Mouse (Mus musculus) left cerebral cortex, postnatal 4 days (tissue): ENCODE measurements at regions not wholly inside any gene's neighbourhood (a gene's known extent, or its start where the extent isn't known, plus 50 kb on each side); places are given as distances from the start of the nearest gene placed in this dataset.

Experiments used
- DNase-seq: peaks from one replicate; pipeline ENCODE4 v3.0.0-alpha.2; 2022
- intact Hi-C: fragments of 180-260 bp; cut with DNase I; formaldehyde crosslinking; loops from one replicate; pipeline ENCODE4 v1.15.1; 2025

DNA sequence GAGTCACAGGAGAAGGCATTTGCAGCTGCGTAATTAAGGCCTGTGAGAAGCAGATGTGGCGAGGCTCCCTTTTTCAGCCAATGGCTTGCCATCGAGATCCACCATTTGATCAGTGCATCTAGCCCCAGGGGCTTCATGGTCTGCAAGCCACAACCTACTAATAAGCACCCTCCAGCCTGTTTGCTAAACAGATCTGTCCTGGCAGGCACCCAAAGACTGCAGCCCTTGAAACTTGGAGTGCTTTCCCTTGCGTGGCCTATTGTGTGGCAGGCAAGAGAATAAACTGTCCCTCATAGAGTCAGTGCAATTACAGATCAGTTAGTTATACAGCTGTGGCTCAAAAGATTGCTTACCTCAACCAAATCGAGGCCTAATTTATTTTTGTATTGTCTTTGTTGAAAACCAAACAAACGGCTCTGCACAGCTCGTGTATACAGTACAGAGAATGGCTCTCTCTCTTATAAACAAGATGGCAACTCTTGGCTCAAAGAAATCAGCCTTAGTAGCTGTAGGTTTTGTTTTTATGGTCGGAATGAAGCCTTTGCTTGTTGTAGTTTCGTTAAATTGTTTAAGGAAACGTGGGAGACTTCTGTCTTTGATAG lies 195.9 kb upstream of the Satb2 start:
- peak; percentile 55 for DNase-seq
- intact Hi-C loops: no loop called here

DNA sequence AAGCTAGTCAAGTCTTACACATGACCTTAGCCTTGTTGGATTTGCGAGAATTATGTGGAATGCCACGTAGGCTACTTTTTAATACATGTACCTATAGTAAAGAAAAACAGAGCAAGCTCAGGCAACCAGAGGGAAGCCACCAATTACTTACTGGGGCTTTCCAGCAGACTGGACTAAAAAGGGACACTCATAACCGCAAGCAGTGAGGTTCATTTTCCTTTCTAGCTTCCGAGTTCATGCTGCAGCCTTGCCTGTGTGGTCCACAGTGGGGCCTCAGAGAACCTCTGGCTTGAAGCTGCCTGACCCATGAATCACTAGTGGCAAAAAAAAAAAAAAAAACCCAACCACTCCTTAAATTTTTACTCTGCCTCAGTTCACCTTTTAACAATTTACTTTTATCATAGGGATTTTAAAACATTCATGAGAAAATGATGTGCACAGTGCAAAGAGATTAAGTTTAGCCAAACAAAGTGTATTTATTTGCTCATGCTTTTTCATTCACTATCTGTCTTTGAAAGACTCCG lies 188.6 kb upstream of the 1700066M21Rik start:
- no peak for DNase-seq
- intact Hi-C loops: no loop called here

DNA sequence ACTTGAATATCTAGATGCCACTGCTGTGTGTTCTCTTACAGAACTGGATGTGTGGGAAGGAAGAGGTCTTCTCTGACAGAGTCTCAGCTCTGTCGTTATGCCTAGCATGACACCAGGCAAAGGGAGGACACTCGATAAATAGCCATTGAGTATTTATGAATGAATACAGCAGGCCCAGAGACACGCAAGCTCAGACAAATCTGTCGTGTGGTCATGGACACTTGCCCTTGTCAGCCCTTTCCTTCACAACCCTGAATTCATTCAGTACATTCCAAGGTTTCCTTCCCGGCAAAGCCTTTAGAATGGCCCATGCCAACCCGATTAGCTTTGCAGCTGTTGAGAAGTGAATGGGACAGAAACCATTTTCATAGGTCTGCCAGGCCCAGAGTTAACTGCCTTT lies 176.1 kb upstream of the 1700066M21Rik start:
- intact Hi-C loops: loop anchor here (5.0 kb wide), 1 partner anchor 1244 kb away; no protein-coding TSS in a partner anchor
- DNase-seq: no peak

DNA sequence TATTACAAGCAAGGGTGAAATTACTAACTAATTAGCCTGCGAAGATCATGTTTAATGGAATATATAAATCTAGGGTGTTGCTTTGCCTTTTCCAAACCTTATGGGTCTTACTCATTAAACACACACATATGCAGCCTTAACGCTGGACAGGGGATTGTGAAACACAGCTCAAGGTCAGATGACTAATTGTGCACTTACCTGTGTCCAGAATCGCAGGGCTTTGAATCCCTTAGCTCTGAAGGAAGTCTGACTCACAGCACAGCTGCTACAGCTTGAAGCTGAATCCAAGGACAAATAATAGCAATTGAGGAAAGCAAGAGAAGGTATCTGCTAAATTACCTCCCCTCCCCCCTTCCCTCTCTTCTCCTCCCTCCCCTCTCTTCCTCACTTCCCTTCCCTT lies 173.1 kb upstream of the 1700066M21Rik start:
- intact Hi-C loops: loop anchor here (2.0 to 5.0 kb wide), 2 partner anchors 224 to 1247 kb away; no protein-coding TSS in a partner anchor
- no peak for DNase-seq

DNA sequence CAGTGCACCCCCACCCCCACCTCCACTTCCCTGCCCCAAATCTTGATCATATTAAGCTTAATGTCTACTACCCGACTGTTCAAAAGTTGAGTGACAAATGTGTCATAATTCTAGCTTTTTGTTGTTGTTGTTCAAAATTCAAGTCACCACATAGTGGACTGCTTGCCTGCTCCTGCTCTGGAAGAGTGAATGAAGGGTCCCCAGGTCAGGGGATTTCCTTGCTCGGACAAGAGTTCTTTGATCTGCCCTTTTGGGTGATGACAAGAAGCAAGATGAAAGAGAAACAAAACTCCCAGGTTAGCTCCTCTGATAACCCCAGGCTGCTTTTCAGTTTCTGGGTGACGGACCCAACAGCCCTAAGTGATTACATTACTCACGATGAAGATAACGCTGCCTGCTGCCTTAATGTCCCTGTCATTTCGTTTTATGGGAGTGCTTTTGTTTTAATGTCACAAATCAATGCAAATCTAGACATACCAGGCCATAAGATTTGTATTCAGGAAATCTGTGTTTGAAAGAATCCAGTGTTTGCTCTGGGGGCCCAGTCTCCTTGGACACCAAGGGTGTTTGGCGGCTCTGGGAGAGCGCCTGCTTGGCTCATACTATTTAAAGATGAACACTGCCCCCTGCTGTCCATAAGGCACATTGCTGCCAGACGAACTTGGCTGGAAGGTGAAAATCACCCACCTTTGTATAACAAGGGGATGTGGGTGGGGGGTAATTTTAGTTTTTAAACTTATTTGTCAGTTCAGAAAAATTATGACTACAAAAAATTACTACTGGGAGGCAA lies 172.0 kb upstream of the 1700066M21Rik start:
- intact Hi-C loops: loop anchor here (2.0 to 5.0 kb wide), 2 partner anchors 132 to 225 kb away; no protein-coding TSS in a partner anchor
- DNase-seq: peak; percentile 76

DNA sequence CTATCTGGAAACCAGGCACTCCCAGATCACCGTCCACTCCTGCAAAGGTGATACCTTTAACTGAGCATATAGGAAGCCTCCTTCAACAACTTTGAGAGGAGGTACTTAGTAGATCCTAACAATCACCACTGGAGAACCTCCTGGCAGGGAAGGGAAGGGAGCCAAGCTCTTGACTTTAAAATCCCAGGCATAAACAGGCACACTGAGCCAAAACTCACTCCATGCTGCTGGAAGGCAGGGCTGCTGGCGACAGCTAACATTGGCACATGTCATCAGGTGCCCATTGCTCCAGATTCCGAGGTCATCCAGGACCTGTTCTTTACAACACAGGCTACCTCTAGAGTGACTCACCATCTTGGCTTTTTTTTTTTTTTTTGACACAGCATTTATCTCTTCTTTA lies 170.9 kb upstream of the 1700066M21Rik start:
- DNase-seq: no peak
- intact Hi-C loops: loop anchor here (2.0 to 5.0 kb wide), 2 partner anchors 131 to 1318 kb away; no protein-coding TSS in a partner anchor

DNA sequence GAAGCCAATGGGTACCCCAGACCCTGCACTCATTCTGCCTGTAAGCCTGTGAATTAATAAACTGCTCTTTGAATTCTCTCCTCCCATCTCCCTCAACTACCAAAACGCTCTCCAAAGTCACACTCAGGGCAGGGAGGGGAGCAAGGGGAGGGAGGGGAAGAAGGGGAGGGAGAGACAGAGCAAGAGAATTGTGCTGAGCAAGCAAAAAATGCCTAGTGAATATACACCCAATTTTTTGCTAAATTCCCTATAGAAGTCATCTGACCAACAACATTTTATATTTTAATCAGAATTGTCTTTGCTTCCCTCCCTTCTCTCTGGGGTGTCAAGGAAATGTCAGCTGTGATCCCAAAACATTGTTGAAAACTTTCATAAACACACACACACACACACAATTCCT lies 170.5 kb upstream of the 1700066M21Rik start:
- intact Hi-C loops: loop anchor here (2.0 to 5.0 kb wide), 2 partner anchors 130 to 1318 kb away; no protein-coding TSS in a partner anchor
- no peak for DNase-seq

DNA sequence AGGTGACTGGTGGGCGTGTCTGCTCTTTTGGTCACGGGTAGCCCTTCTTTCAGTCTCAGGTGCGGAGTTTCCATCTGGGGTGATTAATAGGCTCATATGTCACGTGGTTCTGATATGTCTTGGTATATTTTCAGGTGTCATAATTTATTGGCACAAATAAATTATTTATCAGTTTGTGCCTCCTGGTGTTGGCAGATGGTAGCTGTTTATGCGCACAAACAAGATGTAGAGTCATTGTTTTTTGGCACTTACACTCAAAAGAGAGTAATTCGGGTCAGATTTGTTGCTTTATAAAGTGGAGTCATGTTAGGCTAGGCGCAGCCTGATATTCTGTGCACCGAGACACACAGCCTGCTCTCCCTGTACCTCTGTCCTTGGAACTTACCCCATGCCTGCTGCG lies 169.0 kb upstream of the 1700066M21Rik start:
- no peak for DNase-seq
- intact Hi-C loops: loop anchor here (5.0 kb wide), 1 partner anchor 129 kb away; no protein-coding TSS in a partner anchor

DNA sequence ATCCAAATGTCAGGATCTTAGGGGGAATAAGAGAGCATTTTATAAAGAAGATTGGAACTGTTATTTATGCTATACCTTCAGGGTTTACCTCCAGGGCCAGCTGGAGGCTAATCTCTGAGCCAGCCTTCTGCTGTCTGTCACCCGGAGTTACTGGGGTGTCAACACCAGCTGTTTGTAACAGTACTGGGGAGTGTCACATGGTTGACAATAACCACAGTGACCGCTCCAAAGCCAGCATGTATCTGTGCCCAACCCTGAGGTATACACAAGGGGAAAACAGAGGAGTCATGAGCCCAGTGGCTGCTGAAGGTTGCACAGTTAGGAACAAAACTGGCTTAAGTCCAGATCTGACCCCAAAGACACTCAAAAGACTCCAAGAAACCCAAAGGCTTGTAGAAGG lies 168.1 kb upstream of the 1700066M21Rik start:
- intact Hi-C loops: loop anchor here (5.0 kb wide), 1 partner anchor 128 kb away; no protein-coding TSS in a partner anchor
- DNase-seq: no peak

DNA sequence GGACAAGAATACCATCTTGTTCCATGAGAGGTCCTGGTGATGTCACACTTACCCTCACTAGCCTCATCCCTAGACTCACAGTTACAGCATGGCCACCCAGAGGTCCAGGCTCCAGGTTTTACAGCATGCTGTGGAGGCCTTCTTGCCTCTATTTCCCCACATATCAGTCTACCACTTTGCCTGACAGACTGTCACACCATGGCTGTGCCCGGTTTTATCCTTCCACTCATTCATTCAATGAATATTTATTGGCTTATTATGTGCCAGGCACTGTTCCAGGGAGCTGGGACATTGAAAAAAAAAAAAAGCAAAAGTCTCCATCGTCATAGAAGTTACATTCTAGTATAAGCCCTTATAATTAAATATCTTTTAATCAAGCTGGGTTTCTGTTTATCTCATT lies 166.4 kb upstream of the 1700066M21Rik start:
- intact Hi-C loops: loop anchor here (5.0 kb wide), 1 partner anchor 56 kb away; no protein-coding TSS in a partner anchor
- no peak for DNase-seq

DNA sequence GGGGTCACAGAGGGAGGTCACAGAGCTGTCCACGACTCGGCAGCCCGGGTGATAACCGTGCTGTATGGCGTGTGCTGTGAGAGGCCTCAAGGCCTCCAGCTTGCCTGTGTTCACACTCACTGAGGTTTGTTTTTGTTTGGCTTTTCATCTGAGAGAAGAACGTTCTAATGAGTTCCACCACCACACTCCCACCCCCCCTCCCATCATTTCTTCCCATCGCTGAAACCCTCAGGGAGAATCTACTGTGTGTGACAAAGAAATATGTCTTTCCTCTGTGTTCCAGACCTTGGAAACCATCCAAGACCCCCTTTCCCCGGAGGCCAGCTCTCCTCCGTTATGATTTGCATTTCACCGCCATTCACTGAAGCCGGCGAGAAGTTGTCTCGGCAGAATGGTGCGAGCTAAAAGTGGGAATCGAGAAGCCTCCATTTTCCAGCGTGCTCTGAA lies 164.0 kb upstream of the 1700066M21Rik start:
- intact Hi-C loops: loop anchor here (5.0 kb wide), 1 partner anchor 54 kb away; no protein-coding TSS in a partner anchor
- peak; percentile 61 for DNase-seq

DNA sequence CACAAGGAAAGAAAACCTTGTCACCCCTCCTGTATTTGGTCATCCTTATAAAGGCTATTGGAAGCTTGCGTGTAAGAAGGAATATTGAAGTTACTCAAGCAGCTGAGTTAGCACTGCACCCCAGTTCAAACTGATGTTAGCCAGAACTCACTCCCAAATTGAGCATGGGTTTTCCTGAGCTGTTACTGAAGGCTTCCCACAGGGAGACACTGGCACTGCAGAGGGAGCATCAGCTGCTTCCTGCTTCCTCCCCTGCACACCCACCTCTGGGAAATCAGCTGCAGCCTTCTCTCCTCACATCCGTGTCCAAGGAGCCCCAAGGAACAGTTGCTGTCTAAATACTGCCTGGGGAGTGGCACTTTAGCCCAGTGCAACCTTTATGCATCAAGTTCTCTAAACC lies 163.2 kb upstream of the 1700066M21Rik start:
- intact Hi-C loops: loop anchor here (5.0 kb wide), 1 partner anchor 53 kb away; no protein-coding TSS in a partner anchor
- peak; percentile 20 for DNase-seq

DNA sequence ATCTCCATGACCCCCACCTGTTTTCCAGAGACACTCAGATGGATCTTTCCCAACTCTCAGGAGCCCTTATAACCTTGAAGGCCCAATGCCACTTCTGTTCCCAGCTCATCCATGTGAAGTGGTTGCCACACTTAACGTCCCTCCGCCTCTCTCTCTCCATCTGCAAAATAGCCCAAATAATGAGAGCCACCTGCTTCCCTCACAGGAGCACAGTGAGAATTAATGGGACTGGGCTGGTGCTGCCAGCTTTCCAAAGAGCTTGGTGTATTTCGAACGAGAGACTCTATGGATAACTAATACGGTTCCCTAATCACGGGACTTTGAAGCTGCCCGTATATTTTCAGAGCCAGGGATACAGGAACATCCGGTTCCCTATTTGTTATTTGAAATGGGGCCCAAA lies 159.8 kb upstream of the 1700066M21Rik start:
- no peak for DNase-seq
- intact Hi-C loops: loop anchor here (5.0 kb wide), 1 partner anchor 105 kb away; no protein-coding TSS in a partner anchor

DNA sequence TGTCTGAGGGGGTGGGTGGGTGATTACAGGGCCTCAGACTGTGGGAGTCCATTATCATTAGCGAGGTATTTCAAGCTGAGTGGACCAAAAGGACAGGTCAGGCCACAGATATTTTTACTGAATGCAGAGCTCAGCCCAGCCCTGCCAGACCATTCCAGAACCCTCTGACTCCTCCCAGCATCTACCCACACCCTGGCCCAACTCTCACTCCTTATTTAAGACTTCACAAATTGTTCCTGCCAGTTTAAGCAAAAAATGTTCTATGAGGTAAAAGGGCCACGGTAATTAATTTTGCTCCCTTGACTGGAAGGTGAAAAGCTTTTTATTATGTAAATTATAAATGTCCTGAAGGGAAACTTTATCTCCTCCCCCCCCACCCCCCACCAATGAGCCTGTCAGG lies 159.3 kb upstream of the 1700066M21Rik start:
- intact Hi-C loops: loop anchor here (5.0 kb wide), 1 partner anchor 104 kb away; no protein-coding TSS in a partner anchor

DNA sequence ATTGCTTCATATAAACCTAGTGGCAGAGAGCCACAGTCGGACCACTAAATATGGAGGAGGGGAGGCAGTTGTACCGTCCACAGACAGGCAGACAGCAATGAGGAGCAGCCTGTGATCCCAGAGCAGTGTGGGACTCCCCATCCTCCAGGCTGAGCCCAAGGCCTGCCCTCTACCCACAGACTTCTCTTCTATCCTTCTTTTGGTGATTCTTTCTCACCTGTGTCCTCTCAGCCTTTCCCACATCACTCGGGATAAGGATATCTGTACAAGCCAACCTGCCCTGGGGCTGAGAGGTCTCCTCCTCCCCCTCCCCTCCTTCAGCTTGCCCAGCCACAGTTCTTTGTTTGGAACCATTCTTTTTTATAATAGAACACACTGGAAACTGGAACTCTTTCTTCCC lies 158.8 kb upstream of the 1700066M21Rik start:
- intact Hi-C loops: loop anchor here (5.0 kb wide), 1 partner anchor 104 kb away; no protein-coding TSS in a partner anchor
- no peak for DNase-seq

More for the DNA sequence above, 159.3 kb upstream of the 1700066M21Rik start:
- no peak for DNase-seq

DNA sequence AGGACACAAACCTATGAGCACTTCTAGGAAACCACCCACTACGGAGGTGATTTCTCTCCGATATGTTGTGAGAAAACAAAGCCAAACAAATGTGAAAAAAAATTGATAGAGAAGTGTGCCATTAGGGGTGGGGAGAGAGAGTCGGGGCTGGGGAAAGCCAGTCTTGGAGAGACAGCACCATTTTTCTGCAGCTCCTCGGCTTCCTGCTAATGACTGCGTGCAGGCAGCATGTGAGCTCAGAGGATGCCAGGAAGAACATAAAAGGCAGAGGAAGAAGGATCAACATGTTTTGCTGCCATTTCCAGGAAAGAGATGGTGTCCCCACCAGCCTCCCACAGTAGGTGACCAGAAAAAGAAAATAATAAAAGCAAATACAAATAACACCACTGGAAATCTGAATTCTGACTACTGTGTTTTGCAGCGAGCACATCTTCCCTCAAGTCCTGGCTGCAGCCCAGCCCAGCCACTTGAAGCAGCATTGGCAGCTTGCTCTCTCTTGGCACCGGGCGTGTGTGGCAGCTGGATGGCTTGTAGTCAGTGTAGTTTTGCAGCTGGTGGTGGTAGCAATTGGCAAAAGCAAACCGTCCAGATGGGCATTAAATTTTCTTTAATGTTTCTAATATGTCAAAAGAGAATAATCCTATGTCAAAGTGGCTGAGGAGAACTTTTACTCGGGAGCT lies 152.9 kb upstream of the 1700066M21Rik start:
- intact Hi-C loops: no loop called here
- peak; percentile 95 for DNase-seq

DNA sequence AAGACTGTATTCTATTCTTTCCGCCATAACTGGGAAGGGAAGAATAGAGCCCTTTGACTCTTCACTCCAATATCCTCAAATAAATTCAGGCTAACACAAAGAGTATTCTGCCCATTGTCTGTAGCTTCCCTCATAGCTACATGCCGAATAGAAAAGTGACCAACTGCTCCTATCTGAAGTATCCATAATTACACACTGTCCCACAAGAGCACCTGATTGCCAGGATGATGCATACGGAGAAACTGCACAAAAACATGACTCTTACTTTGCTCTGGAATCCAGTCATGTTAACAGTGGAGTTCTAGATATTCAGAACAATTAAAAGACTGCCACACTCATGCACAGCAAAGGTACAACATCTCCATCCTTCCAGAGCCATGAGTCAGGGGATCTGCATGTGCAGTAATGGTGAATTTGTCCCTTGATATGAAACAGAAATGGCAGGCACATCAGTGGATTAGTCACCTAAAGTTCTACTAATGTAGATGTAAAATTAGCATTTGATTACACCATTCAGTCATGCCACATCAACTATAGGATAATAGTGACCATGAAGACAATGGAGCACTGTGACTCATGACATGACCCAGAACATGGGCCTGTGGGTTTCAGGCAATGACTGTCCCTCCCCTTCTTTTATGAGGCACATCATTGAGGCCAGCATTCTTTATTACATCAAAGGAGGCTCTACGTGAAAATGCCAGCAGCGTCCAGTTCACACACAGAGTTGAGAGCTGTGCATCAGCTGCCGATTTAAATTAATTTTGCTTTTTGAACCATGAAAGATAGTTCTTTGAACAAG lies 133.6 kb upstream of the 1700066M21Rik start:
- no peak for DNase-seq

DNA sequence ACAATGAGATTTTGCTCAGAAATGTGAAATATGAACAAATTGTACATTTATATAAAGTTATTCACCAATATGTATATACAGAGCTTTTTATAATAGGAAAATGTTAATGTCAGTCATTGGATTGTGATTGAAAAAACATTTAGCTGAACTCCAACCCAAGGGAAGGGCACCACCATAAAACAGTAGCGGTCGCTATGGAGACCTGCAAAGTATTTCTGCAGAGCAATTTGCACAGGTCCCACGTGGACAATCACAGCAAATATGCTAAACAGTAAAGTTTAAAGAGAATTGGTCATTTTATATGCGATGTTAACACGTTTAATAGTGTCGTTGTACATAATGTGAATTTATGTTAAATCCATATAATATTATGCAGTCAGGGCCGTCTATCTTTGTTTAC lies 117.8 kb upstream of the 1700066M21Rik start:
- intact Hi-C loops: loop anchor here (10.0 kb wide), 1 partner anchor 1375 kb away; no protein-coding TSS in a partner anchor
- no peak for DNase-seq

More for the DNA sequence above, 133.6 kb upstream of the 1700066M21Rik start:
- intact Hi-C loops: no loop called here

DNA sequence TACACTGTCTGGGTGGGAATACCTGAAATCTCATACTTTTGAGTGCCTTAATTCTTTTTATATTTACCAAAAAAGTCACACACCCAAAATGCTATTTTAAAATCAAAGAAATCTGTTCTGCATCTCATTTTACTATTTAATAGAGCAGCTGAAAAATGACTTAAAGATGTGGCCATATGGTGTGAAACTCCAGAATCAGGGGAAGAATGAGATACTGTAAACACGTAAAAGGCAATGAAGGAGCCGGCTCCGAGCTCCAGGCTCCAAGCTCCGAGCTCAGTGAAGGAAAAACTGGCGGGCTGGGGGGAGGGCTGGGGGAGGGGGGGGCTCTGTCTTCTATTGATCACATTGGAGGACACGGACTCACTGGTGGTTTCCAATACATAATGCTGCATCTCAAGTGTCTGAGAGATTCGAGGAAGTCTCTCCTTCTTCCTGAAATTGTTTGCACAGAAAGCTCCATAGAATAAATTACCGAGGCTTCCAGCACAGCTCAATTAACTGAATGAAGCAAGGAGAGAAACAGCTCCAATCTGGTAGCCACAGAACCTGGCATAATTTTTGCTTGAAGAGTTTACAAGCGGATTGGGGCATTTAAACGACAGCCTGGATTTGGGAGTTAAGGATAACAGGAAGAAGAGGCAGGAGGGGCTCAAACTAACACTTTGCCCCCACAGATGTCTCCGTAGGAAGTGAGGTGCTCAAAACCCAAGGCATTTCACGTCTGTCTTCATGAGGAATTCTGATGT lies 112.2 kb upstream of the 1700066M21Rik start:
- DNase-seq: no peak
- intact Hi-C loops: loop anchor here (5.0 to 10.0 kb wide), 2 partner anchors 53 to 1380 kb away; no protein-coding TSS in a partner anchor
